Mouse (Mus musculus) liver, embryonic 14.5 days (tissue): ENCODE results near the gene Ino80. TPM values are rescaled to one million over a fixed set of nuclear protein-coding genes. Genes with fewer than 3 reads are reported as not detected.

Experiments used
- ATAC-seq: fragments of 200-750 bp; cut with Nextera tagmentation; 2 replicates; pipeline ENCODE4 v1.8.0; 2017; ENCODE audit warnings: moderate number of reproducible peaks, mild to moderate bottlenecking, moderate library complexity; ENCODE audit not compliant: insufficient read depth
- DNase-seq, 3 experiments: peaks; one replicate each; pipeline ENCODE4 v3.0.0-alpha.2; 2012 to 2013; ENCODE audit warnings: low read depth in 3 of 3, low spot score in 3 of 3
- H3K27ac ChIP-seq: fragments of 300-500 bp; sonication (generic); 2 replicates; pipeline ENCODE4 v1.5.1; 2014; ENCODE audit warnings: moderate library complexity, mild to moderate bottlenecking, control low read depth, inconsistent platforms
- H3K27me3 ChIP-seq: fragments of 300-500 bp; sonication (generic); 2 replicates; pipeline ENCODE4 v1.6.1; 2014; ENCODE audit warnings: mild to moderate bottlenecking, low read length, moderate library complexity; ENCODE audit not compliant: control insufficient read depth, insufficient read depth
- H3K36me3 ChIP-seq: fragments of 300-500 bp; sonication (generic); replicated peaks from 2 replicates; pipeline ENCODE4 v1.6.1; 2014; ENCODE audit warnings: low read depth; ENCODE audit not compliant: control insufficient read depth, insufficient read depth
- H3K4me1 ChIP-seq, 2 experiments: fragments of 200-500 bp in 1 of 2; fragments of 300-500 bp in 1 of 2; sonication (generic) in 1 of 2; replicated peaks; 2 replicates each; pipeline ENCODE4 v1.6.1; 2012 to 2014; ENCODE audit warnings: antibody characterized with exemption in 1 of 2, inconsistent platforms in 1 of 2, low read length in 1 of 2; ENCODE audit not compliant: control insufficient read depth in 2 of 2, insufficient read depth in 2 of 2
- H3K4me2 ChIP-seq: fragments of 300-500 bp; sonication (generic); 2 replicates; pipeline ENCODE4 v1.6.1; 2014; ENCODE audit warnings: low read depth, mild to moderate bottlenecking, control low read depth, moderate library complexity
- H3K4me3 ChIP-seq, 2 experiments: fragments of 200-500 bp in 1 of 2; fragments of 300-500 bp in 1 of 2; sonication (generic) in 1 of 2; 2 replicates each; pipeline ENCODE4 v1.5.1; 2012 to 2014; ENCODE audit warnings: low read depth in 2 of 2, low read length in 2 of 2, mild to moderate bottlenecking in 2 of 2, control low read depth in 1 of 2, inconsistent platforms in 1 of 2, moderate library complexity in 1 of 2; ENCODE audit not compliant: insufficient read depth in 1 of 2
- H3K9ac ChIP-seq: fragments of 300-500 bp; sonication (generic); replicated peaks from 2 replicates; pipeline ENCODE4 v1.6.1; 2014; ENCODE audit warnings: mild to moderate bottlenecking, control low read depth, moderate library complexity
- H3K9me3 ChIP-seq: fragments of 300-500 bp; sonication (generic); 2 replicates; pipeline ENCODE4 v1.6.1; 2016; ENCODE audit warnings: low read length, mixed read lengths; ENCODE audit not compliant: control insufficient read depth
- CTCF ChIP-seq: IDR thresholded peaks from 2 replicates; pipeline ENCODE4 v1.5.1; 2016; ENCODE audit warnings: antibody characterized with exemption, low read depth, control low read depth
- EP300 ChIP-seq: IDR thresholded peaks from 2 replicates; pipeline ENCODE4 v1.6.1; 2016; ENCODE audit warnings: antibody characterized with exemption, low read depth
- WGBS: fragments of 180-500 bp; shearing (Covaris S2); extraction: QIAGEN DNeasy Blood & Tissue Kit; methylation state at CpG from one replicate; pipeline ENCODE4 v1.1.7; 2014; ENCODE audit not compliant: insufficient replicate concordance; 5-methylcytosine and 5-hydroxymethylcytosine counted together
- polyA plus RNA-seq, 2 experiments: library from polyadenylated mRNA; depleted of rRNA in 1 of 2; stranded (reverse) in 1 of 2; unstranded in 1 of 2; fragments of >200 nt; fragmentation: Nextera tagmentation in 1 of 2; extraction: Ambion mirVana in 1 of 2; gene quantifications; 2 replicates each; pipeline versions ENCODE4 v1.2.1 to v1.2.3; 2012 to 2014

The Ino80 gene
- polyA plus RNA-seq, 2 experiments: 1.8 to 4.4 TPM

DNA sequence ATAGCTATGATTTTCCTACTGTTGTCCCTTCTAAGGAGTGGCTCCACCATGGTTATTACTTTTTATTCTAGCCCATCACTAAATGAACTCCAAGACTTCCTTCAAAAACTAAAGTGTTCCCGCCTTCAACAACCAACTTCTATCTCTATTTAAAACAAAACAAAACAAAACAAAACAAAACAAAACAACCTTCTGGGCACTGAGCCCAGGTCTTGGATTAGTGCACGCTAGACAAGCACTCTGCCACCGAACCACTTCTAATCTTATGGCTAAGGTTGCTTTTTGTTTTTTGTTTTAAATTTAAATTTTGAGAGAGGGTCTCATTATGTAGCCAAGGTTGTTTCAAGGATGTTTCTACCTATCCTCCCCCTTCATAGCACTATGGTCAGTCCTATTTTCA lies 99.7 kb downstream of the Ino80 start:
- H3K27ac ChIP-seq: no peak overlapping the region
- no peaks in the 10 kb centered on the region for H3K27me3 ChIP-seq
- H3K9me3 ChIP-seq: no peaks in the 10 kb centered on the region
- 77% methylated on average over 3 of the region's 3 CpGs for WGBS
- peaks cover 46% of the 10 kb centered on the region for H3K36me3 ChIP-seq
- DNase-seq (no peak), ATAC-seq (no peak)
- no peak overlapping the region for H3K9ac ChIP-seq
- H3K4me1 ChIP-seq: no peaks in the 10 kb centered on the region
- H3K4me3 ChIP-seq: no peak overlapping the region
- H3K4me2 ChIP-seq: no peak overlapping the region
- no peak for TF ChIP-seq EP300
- TF ChIP-seq CTCF: no peak

DNA sequence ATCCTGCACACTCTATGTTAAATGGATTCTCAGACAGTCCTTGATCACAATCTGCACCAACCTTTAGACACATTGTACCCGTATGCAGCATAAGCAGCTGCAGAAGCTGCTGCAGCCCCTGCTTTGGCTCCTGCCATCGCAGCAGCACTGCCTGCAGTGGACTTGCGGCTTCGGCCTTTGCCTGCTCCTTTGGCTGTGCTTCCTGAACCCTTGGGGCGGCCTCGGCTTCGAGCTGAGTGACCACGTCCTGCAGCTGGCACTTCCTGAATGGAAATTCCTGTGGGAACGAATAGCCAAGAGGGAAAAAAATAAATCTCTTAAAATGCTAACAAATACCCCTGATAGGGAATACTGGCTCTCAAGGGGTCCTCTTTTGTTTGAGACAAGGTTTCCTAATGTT lies 100.2 kb downstream of the Ino80 start:
- H3K9me3 ChIP-seq: no peaks in the 10 kb centered on the region
- WGBS: 71% methylated on average over 9 of the region's 9 CpGs
- DNase-seq: no peak
- peaks cover 44% of the 10 kb centered on the region for H3K36me3 ChIP-seq
- H3K27ac ChIP-seq: no peak overlapping the region
- no peak for ATAC-seq
- no peak for TF ChIP-seq CTCF
- no peak for TF ChIP-seq EP300
- no peaks in the 10 kb centered on the region for H3K27me3 ChIP-seq
- H3K4me1 ChIP-seq: no peaks in the 10 kb centered on the region
- H3K4me2 ChIP-seq: no peak overlapping the region
- H3K9ac ChIP-seq: no peak overlapping the region
- H3K4me3 ChIP-seq: no peak overlapping the region

DNA sequence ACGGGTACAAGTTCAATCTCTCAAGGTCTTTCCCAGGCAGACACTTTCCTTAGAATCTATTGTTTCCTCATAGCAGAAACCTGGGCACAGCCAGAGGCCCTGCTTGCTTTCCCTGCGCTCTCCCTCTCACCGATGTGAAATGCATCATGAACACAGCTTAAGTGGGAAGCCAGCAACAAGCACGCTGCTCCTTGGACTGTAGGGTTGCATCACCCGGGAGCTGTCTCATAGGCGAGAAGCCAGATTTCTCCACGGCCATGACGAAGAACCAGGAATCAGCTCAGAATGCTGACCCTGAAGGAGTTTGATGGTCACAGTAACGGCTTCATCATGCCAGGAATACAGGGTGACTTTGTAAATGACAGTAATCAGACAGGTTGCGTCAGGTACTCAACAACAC lies 107.4 kb downstream of the Ino80 start:
- Histone ChIP-seq H3K4me1 (no peaks in the 10 kb centered on the region), H3K9me3 (no peaks in the 10 kb centered on the region), H3K36me3 (peaks cover 9% of the 10 kb centered on the region), H3K9ac (no peak overlapping the region), H3K27ac (no peak overlapping the region), H3K4me3 (no peak overlapping the region), H3K4me2 (no peak overlapping the region), H3K27me3 (no peaks in the 10 kb centered on the region)
- DNase-seq (no peak), ATAC-seq (no peak)
- TF ChIP-seq EP300 (no peak), CTCF (no peak)
- 82% methylated on average over 10 of the region's 10 CpGs for WGBS

DNA sequence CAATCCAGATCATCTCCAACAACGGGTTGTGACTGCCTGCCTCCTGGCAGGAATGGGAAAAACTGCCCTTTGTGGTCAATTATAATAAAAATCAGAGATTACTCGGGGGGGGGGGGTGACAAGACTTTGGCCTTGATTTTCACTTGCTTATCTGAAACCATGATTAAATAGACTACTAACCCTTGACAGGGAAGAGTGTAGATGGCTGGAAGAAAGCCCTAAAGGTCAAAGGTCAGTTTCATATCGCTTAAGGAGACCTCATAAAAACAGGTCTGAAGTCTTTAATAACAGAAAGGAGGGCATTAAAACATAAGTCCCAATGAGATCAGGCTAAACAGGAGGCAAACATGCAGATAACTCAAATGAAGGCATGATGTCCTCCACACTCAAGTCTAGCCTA lies 110.1 kb downstream of the Ino80 start:
- ATAC-seq (no peak), DNase-seq (no peak)
- H3K27me3 ChIP-seq: no peaks in the 10 kb centered on the region
- H3K9ac ChIP-seq: no peak overlapping the region
- no peak overlapping the region for H3K27ac ChIP-seq
- H3K36me3 ChIP-seq: peaks cover 3% of the 10 kb centered on the region
- H3K4me3 ChIP-seq: no peak overlapping the region
- no peak overlapping the region for H3K4me2 ChIP-seq
- TF ChIP-seq CTCF (no peak), EP300 (no peak)
- no peaks in the 10 kb centered on the region for H3K4me1 ChIP-seq
- WGBS: 63% methylated on average over 3 of the region's 3 CpGs
- H3K9me3 ChIP-seq: no peaks in the 10 kb centered on the region

DNA sequence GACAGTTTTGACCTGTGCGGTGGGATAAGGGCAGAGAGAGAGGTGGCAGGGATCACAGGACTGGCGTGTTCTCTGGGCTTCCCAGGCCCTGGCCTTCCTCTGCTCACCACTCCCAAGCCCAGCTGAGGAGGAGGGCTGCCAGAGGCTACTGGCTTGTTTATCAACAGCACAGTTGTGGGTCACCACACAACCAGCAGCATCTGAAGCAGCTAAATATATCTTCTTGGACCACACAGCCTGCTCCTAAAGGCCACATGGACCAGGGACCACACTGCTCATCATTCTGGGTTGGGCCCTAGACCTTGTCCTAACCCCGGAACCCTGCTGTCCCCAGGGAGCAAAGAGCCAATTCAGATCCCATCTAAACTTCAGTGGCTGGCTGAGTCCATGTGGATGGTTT lies 112.5 kb downstream of the Ino80 start:
- H3K4me1 ChIP-seq: no peaks in the 10 kb centered on the region
- no peak for ATAC-seq
- WGBS: 64% methylated on average over 3 of the region's 3 CpGs
- no peak overlapping the region for H3K27ac ChIP-seq
- H3K9me3 ChIP-seq: no peaks in the 10 kb centered on the region
- DNase-seq: no peak
- no peak overlapping the region for H3K9ac ChIP-seq
- H3K4me2 ChIP-seq: no peak overlapping the region
- H3K36me3 ChIP-seq: no peaks in the 10 kb centered on the region
- H3K27me3 ChIP-seq: no peaks in the 10 kb centered on the region
- TF ChIP-seq CTCF (no peak), EP300 (no peak)
- no peak overlapping the region for H3K4me3 ChIP-seq
